Mouse (Mus musculus) stomach, embryonic 15.5 days (tissue): ENCODE results near the gene Armc12. TPM values are rescaled to one million over a fixed set of nuclear protein-coding genes. Genes with fewer than 3 reads are reported as not detected.

Experiments used
- ATAC-seq: fragments of 200-750 bp; cut with Nextera tagmentation; 2 replicates; pipeline ENCODE4 v1.8.0; 2017; ENCODE audit warnings: low read depth, moderate number of reproducible peaks, moderate TSS enrichment; ENCODE audit not compliant: insufficient read depth, low FRiP score
- H3K27ac ChIP-seq: fragments of 300-500 bp; sonication (generic); 2 replicates; pipeline ENCODE4 v1.5.1; 2015; ENCODE audit warnings: mild to moderate bottlenecking, inconsistent platforms
- H3K27me3 ChIP-seq: fragments of 300-500 bp; sonication (generic); replicated peaks from 2 replicates; pipeline ENCODE4 v1.6.1; 2015; ENCODE audit warnings: inconsistent platforms
- H3K36me3 ChIP-seq: fragments of 300-500 bp; sonication (generic); 2 replicates; pipeline ENCODE4 v1.6.1; 2015; ENCODE audit warnings: inconsistent platforms
- H3K4me1 ChIP-seq: fragments of 300-500 bp; sonication (generic); 2 replicates; pipeline ENCODE4 v1.6.1; 2015; ENCODE audit warnings: inconsistent platforms
- H3K4me2 ChIP-seq: fragments of 300-500 bp; sonication (generic); 2 replicates; pipeline ENCODE4 v1.6.1; 2015; ENCODE audit warnings: mild to moderate bottlenecking, inconsistent platforms
- H3K4me3 ChIP-seq: fragments of 300-500 bp; sonication (generic); replicated peaks from 2 replicates; pipeline ENCODE4 v1.5.1; 2015; ENCODE audit warnings: inconsistent platforms
- H3K9ac ChIP-seq: fragments of 300-500 bp; sonication (generic); 2 replicates; pipeline ENCODE4 v1.6.1; 2015; ENCODE audit warnings: inconsistent platforms
- H3K9me3 ChIP-seq: fragments of 300-500 bp; sonication (generic); 2 replicates; pipeline ENCODE4 v1.6.1; 2016; ENCODE audit warnings: inconsistent platforms
- WGBS: fragments of 180-500 bp; shearing (Covaris S2); methylation state at CpG from one replicate; pipeline ENCODE4 v1.1.7; 2015; 5-methylcytosine and 5-hydroxymethylcytosine counted together
- polyA plus RNA-seq: library from polyadenylated mRNA; unstranded; fragments of >200 nt; fragmentation: Nextera tagmentation; extraction: Ambion mirVana; gene quantifications from 2 replicates; pipeline ENCODE4 v1.2.1, GENCODE M21; 2015

The Armc12 gene
- not detected in 2 replicates for polyA plus RNA-seq

GRCm38 (mm10) chr17:28530506-28530905 is at the start of gene Armc12:
TSS of gene Armc12 (plus strand) at chr17:28530806.
- Histone ChIP-seq H3K4me2 (no peak within 1 kb of the TSS), H3K27me3 (no peaks in the 10 kb centered on the region), H3K36me3 (no peaks in the 10 kb centered on the region), H3K9me3 (no peaks in the 10 kb centered on the region), H3K4me1 (peaks cover 7% of the 10 kb centered on the region; the same call in 1 of the 2 replicates), H3K9ac (no peak within 1 kb of the TSS), H3K4me3 (no peak within 1 kb of the TSS), H3K27ac (no peak within 1 kb of the TSS)
- WGBS = 86% methylated on average over 6 of the region's 6 CpGs
- no peak for ATAC-seq

DNA sequence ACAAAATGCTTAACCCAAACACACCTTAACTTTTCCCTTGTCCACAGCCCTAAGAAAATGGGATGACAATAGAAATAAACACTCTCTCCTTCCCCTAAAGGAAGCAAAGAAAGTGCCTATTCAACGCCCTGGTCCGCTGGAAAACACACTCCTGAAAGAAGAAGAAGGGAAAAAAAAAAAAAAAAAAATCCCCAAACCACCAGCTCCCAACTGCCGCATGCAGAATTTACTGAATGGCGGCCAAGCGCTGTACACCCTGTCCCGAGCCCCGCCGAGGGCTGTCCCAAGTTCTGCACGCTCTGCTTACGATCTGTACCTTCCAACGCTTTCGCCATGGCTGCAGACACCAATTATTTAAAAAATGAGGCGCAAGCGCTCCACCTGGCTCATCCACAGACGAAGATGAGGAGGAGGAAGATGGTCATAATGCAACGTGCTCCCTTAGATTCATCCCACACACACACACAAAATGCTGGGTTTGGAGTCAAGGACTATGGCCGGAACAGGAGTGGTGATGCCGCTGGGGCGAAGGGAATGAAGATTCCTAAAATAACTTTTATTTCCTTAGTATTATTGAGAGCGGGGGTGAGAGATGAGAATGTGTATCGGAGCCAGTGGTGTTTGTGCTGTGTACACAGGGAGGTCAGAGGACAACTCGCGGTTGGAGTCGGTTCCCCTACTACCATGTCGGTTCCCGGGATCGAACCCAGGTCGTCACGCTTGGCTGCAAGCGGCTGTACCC is 45.7 kb upstream of the Armc12 start:
- Histone ChIP-seq H3K4me2 (peak overlapping the region; percentile 67), H3K9ac (peak overlapping the region; percentile 76), H3K9me3 (no peaks in the 10 kb centered on the region), H3K27me3 (no peaks in the 10 kb centered on the region), H3K27ac (peak overlapping the region; percentile 86), H3K4me3 (peak overlapping the region; percentile 87), H3K36me3 (no peaks in the 10 kb centered on the region), H3K4me1 (no peaks in the 10 kb centered on the region)
- 5% methylated on average over 30 of the region's 30 CpGs for WGBS
- 0 out of 2 replicates have a peak, but pooled peaks have one; percentile 1 for ATAC-seq

GRCm38 (mm10) chr17:28485446-28485948 is 45.1 kb upstream of the Armc12 start:
- Histone ChIP-seq H3K4me1 (no peaks in the 10 kb centered on the region), H3K9ac (peak overlapping the region; percentile 76), H3K36me3 (no peaks in the 10 kb centered on the region), H3K4me3 (peak overlapping the region; percentile 87), H3K9me3 (no peaks in the 10 kb centered on the region), H3K4me2 (peak overlapping the region; percentile 67), H3K27ac (peak overlapping the region; percentile 86), H3K27me3 (no peaks in the 10 kb centered on the region)
- ATAC-seq = peak; percentile 33
- WGBS = under 1% methylated on average over 60 of the region's 77 CpGs

DNA sequence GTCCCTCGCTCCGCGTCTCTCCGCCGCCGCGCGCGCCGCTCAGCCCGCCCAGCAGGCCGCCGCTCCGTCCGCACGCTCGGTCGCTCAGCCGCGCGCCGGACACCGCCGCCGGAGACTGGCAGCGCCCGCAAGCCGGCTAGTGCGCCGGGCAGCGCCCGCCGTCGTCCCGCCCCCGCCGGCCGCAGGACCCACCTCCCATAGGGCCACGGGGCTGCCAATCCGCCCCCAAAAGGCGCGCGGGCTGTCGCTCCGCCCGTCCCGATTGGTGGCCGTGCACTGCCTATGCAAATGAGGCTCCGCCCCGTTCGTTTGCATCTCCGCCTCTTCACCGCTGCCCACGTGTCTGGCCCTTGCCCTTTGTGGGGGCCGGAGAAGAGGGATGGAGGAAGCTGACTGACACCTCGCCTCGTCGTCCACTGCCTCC is 44.6 kb upstream of the Armc12 start:
- Histone ChIP-seq H3K4me3 (peak overlapping the region; percentile 87), H3K9me3 (no peaks in the 10 kb centered on the region), H3K4me1 (no peaks in the 10 kb centered on the region; the same call in 1 of the 2 replicates), H3K4me2 (peak overlapping the region; percentile 67), H3K36me3 (no peaks in the 10 kb centered on the region), H3K9ac (peak overlapping the region; percentile 76), H3K27ac (peak overlapping the region; percentile 86), H3K27me3 (no peaks in the 10 kb centered on the region)
- peak; percentile 97 for ATAC-seq
- WGBS = 1% methylated on average over 37 of the region's 58 CpGs

GRCm38 (mm10) chr17:28486720-28487119 is 43.9 kb upstream of the Armc12 start:
- WGBS = 79% methylated on average over 6 of the region's 6 CpGs
- no peaks in the 10 kb centered on the region for H3K36me3 ChIP-seq

GRCm38 (mm10) chr17:28487584-28488257 is 42.9 kb upstream of the Armc12 start:
- ATAC-seq = no peak
- Histone ChIP-seq H3K9ac (no peak overlapping the region), H3K9me3 (no peaks in the 10 kb centered on the region), H3K36me3 (no peaks in the 10 kb centered on the region), H3K27me3 (no peaks in the 10 kb centered on the region), H3K4me1 (peaks cover 5% of the 10 kb centered on the region; the same call in 1 of the 2 replicates), H3K4me2 (no peak overlapping the region), H3K27ac (no peak overlapping the region), H3K4me3 (no peak overlapping the region)
- WGBS = 91% methylated on average over 18 of the region's 18 CpGs

More at GRCm38 (mm10) chr17:28486720-28487119, 43.9 kb upstream of the Armc12 start:
- H3K9ac ChIP-seq = no peak overlapping the region
- no peak overlapping the region for H3K27ac ChIP-seq
- ATAC-seq = no peak
- peak overlapping the region; percentile 87 for H3K4me3 ChIP-seq
- H3K4me2 ChIP-seq = no peak overlapping the region
- peaks cover 5% of the 10 kb centered on the region; the same call in 1 of the 2 replicates for H3K4me1 ChIP-seq
- H3K27me3 ChIP-seq = no peaks in the 10 kb centered on the region
- no peaks in the 10 kb centered on the region for H3K9me3 ChIP-seq

GRCm38 (mm10) chr17:28488258-28489013 is 42.2 kb upstream of the Armc12 start:
- Histone ChIP-seq H3K9me3 (no peaks in the 10 kb centered on the region), H3K9ac (no peak overlapping the region), H3K4me3 (no peak overlapping the region), H3K27ac (no peak overlapping the region), H3K36me3 (no peaks in the 10 kb centered on the region), H3K27me3 (no peaks in the 10 kb centered on the region), H3K4me1 (peaks cover 5% of the 10 kb centered on the region; the same call in 1 of the 2 replicates), H3K4me2 (no peak overlapping the region)
- 61% methylated on average over 7 of the region's 7 CpGs for WGBS
- no peak for ATAC-seq

DNA sequence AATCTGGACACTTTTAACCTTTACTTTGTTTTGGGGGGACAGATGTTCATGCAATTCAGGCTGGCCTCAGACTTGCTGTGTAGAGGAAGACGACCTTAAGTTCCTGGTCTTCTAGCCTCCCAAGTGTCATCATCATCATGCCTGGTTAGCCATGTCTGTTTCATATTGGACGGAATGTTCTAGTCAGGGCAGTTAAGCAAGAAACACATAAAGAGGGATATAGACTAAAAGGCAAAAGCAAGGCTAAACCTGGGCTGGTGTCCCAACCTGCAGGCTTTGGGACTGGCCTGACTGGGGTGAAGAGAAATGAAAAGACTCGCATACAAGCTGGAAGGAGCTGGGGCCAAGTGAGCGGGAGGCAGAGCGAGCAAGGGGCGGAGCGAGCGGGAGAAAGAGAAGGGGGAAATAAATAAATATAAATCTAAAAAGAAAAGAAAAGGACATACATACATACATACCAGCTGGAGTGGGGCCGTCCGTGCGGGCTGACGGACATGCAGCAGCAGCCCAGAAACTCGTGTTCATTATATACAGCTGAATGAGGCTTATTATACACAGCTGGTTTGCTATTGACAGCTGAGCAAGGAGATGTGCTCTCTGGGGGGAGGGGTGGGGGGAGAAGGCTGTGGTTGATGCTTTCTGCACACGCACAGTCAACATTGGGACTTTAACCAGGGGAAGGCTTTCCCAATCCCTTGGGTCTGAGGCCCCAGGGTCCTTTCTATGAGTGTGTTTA is 39.4 kb upstream of the Armc12 start:
- no peak overlapping the region for H3K4me3 ChIP-seq
- H3K9me3 ChIP-seq = no peaks in the 10 kb centered on the region
- no peak overlapping the region for H3K9ac ChIP-seq
- WGBS = 52% methylated on average over 14 of the region's 14 CpGs
- peaks cover 5% of the 10 kb centered on the region; the same call in 1 of the 2 replicates for H3K4me1 ChIP-seq
- peak overlapping the region; percentile 26; the same call in 1 of the 2 replicates for H3K27ac ChIP-seq
- no peak for ATAC-seq
- H3K4me2 ChIP-seq = no peak overlapping the region
- no peaks in the 10 kb centered on the region for H3K27me3 ChIP-seq
- no peaks in the 10 kb centered on the region for H3K36me3 ChIP-seq

- Histone ChIP-seq H3K4me1 (peaks cover 5% of the 10 kb centered on the region; the same call in 1 of the 2 replicates), H3K27ac (no peak overlapping the region), H3K4me2 (no peak overlapping the region), H3K9ac (no peak overlapping the region), H3K27me3 (no peaks in the 10 kb centered on the region), H3K9me3 (no peaks in the 10 kb centered on the region), H3K36me3 (no peaks in the 10 kb centered on the region), H3K4me3 (no peak overlapping the region)
- ATAC-seq = no peak
- 84% methylated on average over 8 of the region's 8 CpGs for WGBS
These were observed 34.8 kb upstream of the Armc12 start for GRCm38 (mm10) chr17:28495832-28496231.

DNA sequence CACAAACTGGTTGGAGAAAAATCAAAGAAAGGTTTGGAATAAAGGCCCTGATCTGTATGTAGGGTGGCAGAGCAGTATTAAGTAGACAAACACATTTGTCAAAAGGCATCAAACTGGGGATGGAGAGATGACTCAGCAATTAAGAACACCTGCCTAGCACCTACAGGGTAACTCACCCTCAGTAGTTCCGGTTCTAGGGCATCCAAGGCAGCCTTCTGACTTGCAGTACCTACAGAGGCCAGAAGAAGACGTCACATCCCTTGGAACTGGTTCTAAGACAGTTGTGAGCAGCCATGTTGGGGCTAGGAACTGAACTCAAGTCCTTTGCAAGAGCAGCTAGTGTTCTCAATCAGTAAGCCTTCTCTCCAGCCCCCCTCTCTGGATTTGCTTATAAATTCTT is 31.4 kb upstream of the Armc12 start:
- H3K36me3 ChIP-seq = no peaks in the 10 kb centered on the region
- no peaks in the 10 kb centered on the region for H3K27me3 ChIP-seq
- no peak overlapping the region for H3K9ac ChIP-seq
- no peak for ATAC-seq
- no peak overlapping the region for H3K4me2 ChIP-seq
- 68% methylated on average over 2 of the region's 2 CpGs for WGBS
- H3K4me3 ChIP-seq = no peak overlapping the region
- H3K27ac ChIP-seq = no peak overlapping the region
- no peaks in the 10 kb centered on the region for H3K9me3 ChIP-seq
- H3K4me1 ChIP-seq = no peaks in the 10 kb centered on the region

DNA sequence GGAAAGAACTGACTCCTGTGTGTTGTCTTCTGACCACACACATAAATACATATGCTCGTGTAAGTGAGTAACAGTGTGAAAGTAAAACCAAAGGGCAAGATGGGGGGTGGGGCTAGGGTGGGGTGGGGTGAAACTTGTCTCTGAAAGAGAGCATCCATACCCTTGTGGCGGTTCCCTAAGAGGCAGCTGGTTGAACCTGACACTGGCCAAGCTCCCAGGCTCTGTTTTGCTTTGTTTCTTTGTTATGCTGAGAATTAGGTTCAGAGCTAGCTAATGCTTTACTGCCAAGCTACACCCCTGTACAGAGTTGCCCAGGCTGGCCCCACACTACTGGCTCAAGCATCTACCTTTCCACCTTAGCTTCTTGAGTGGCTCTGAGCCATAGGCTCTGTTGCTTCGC is 30.1 kb upstream of the Armc12 start:
- Histone ChIP-seq H3K4me2 (no peak overlapping the region), H3K9me3 (no peaks in the 10 kb centered on the region), H3K9ac (no peak overlapping the region), H3K4me1 (no peaks in the 10 kb centered on the region), H3K27ac (no peak overlapping the region), H3K4me3 (no peak overlapping the region), H3K27me3 (no peaks in the 10 kb centered on the region), H3K36me3 (no peaks in the 10 kb centered on the region)
- 63% methylated on average over 3 of the region's 3 CpGs for WGBS
- ATAC-seq = no peak
